Mouse (Mus musculus) inflammation-experienced regulatory T-cells (primary cell): ENCODE measurements around the gene Krt24. TPM values are rescaled to one million over a fixed set of nuclear protein-coding genes. Genes with fewer than 3 reads are reported as not detected.

Experiments used
- polyA plus RNA-seq, 2 experiments: library from polyadenylated mRNA; unstranded; fragments of 100-300 nt; shearing (Covaris generic); gene quantifications; one replicate each; pipeline ENCODE4 v1.2.1; 2017

Krt24 gene
- under 1 TPM; 0.14 to 0.15 TPM for polyA plus RNA-seq

DNA sequence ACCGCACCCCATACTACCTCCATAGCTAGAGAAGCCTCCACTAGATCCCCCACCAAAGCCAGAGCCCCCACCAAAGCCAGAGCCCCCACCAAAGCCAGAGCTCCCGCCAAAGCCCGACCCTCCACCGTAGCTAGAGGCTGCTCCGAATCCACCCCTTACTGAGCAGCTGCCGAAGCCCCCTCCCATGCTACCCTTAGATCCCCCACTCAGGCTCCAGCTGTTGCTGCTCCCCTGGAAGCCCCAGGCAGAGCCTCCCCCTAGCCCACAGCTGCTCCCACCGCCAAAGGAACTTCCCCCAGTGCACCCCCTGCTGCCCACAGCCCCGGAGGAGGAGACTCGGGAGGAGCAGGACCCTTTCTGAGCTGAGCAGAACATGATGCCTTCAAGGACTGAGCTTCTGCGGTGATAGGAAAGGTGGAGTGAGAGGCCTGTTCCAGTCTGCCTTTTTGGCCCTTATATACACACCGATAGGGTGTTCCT is at the start of gene Krt24:
Gene Krt24, minus strand, starts transcription at position 430 of the 480 bp plus-strand sequence.

DNA sequence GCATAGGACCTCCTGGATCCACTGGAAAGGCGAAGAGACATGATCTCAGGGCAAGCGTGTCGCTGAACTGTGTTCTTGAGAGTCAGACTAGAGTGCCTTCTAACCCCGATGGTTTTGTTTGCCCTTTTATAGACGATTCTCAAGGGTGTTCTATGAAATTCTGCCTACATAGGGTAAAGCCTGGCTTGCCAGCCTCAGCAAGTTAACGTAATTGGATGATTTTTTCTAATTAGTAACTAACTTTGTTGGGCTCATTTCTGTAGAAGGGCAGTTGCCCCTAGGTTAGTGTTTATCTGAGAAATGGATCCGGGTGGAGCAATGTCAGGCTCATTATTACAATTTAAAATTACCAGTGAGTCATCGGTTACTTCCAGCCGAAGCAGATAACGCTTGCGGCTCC is 37.8 kb upstream of the Krt24 start, which contains the start of gene Krt25:
Gene Krt25, minus strand, starts transcription at position 101 of the 400 bp plus-strand sequence.

DNA sequence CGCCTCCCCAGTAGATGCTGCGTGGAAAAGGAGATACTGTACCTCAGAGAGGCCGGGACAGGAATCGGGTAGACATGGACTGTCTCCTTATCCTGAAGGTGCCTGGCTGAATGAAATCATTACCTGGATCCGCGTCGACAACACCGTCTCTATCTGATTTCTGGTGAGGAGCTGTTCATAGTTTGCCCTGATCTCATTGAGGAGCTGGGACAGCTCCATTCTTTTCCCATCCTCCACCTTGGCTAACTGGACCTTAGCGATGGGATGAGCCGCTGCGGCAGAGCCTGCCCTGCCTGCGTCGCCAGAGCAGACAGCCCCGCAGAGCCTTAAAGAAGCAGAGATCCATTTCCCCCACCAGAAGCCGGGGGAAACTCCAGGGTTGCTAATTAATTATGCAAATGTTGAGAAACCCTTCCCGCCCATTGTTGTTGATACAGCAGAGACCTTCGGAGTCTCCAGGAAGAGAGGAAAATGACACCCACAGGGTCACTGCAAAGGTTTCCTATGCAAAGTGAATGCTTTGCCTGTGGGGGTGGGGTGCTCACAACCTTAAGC is 41.2 kb downstream of the Krt24 start, which contains the start of gene Krt222:
Gene Krt222, minus strand, starts transcription at position 266 of the 555 bp plus-strand sequence.

DNA sequence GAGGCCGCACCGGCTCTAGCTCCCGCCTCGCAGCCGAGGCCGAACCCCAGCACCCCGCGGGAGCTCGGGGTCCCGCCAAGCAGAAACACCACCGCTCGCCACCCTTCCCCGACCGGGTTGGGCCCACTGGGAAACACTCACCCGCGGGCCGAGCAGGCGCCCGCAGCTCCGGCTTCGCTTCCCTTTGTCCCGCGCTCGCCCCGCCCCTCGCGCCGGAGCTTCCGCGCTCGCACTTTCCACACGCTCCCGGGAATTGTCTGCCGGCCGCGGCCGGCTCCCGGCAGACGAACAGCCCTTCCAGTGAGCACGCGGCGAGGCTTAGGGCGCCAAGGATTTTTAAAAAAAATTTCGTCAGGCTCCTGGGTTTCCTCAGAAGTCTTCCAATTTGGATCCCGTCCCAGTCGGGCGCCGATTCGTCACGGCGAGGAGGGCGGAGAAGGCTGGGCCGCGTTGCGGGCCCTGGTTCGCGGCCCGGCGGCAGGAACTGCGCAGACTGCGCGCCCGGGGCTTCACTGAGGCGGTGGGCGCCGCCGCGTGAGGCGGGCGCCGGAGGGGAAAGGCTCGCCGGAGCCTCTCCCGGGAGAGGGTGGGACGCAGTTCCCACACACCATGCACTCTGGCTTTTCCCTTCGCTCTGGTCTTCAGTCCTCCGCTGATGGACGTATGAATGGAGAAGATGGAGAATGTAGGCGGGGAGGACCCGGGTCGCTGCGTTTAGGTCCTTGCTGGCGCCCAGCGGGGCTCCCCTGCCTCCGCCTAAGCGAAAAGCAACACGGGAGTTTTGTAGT is 54.6 kb downstream of the Krt24 start, which contains the start of gene Smarce1:
Gene Smarce1, minus strand, starts transcription at position 757 of the 788 bp plus-strand sequence.

Other genes with a start within 250 kb of the Krt24 start
- 100 to 1,000 TPM; 189 to 460 TPM for gene Igfbp4, start 244.0 kb downstream of the Krt24 start, polyA plus RNA-seq
- gene Tns4, start 196.0 kb downstream of the Krt24 start, polyA plus RNA-seq, result under 1 TPM; 0.50 to 0.64 TPM
- 100 to 1,000 TPM; 285 to 562 TPM for gene Ccr7, start 130.2 kb downstream of the Krt24 start, polyA plus RNA-seq
- 100 to 1,000 TPM; 155 to 167 TPM for gene Smarce1, start 54.2 kb downstream of the Krt24 start, polyA plus RNA-seq
- gene Krt222, start 41.2 kb downstream of the Krt24 start, polyA plus RNA-seq, result 1 to 10 TPM; 1.5 to 1.9 TPM
- under 1 TPM; 0.11 to 0.92 TPM for gene Krt25, start 37.7 kb upstream of the Krt24 start, polyA plus RNA-seq
- gene Krt26, start 52.7 kb upstream of the Krt24 start, polyA plus RNA-seq, result under 1 TPM in 1 of 2 experiments, not detected in 1; 0.77 TPM
- under 1 TPM in 1 of 2 experiments, not detected in 1; 0.48 TPM for gene Krt27, start 65.8 kb upstream of the Krt24 start, polyA plus RNA-seq
- under 1 TPM in 1 of 2 experiments, not detected in 1; 0.18 TPM for gene Krt28, start 89.6 kb upstream of the Krt24 start, polyA plus RNA-seq
- gene Krt10, start 104.1 kb upstream of the Krt24 start, polyA plus RNA-seq, result 10 to 100 TPM; 13.0 to 18.0 TPM
- under 1 TPM in 1 of 2 experiments, not detected in 1; 0.22 TPM for gene Krt12, start 137.0 kb upstream of the Krt24 start, polyA plus RNA-seq
- gene Krt20, start 152.9 kb upstream of the Krt24 start, polyA plus RNA-seq, result under 1 TPM in 1 of 2 experiments, not detected in 1; 0.15 TPM
- gene Krt23, start 207.9 kb upstream of the Krt24 start, polyA plus RNA-seq, result under 1 TPM; 0.71 to 0.82 TPM
- gene Krt39, start 236.1 kb upstream of the Krt24 start, polyA plus RNA-seq, result not detected